Mouse (Mus musculus): ENCODE data around the gene Mob1a. TPM values are rescaled to one million over a fixed set of nuclear protein-coding genes. Genes with fewer than 3 reads are reported as not detected.

Gene Mob1a
- polyA plus RNA-seq, 1 experiment, result 16.0 TPM

- TF ChIP-seq POLR2A (IDR thresholded peaks at IDR 0.05; ENCODE audit: borderline replicate concordance, insufficient read depth, low read length) (no peak), CTCF (IDR thresholded peaks at IDR 0.05; ENCODE audit: borderline replicate concordance, insufficient read depth, low read depth, low read length) (no peak)
- no peak overlapping the region for H3K4me3 ChIP-seq (replicated peaks; ENCODE audit: insufficient read depth, low read depth, low read length)
- DNase-seq, result peak in 1 of 2 experiments; percentile 22
- H3K4me1 ChIP-seq (ENCODE audit: control insufficient read depth, insufficient read depth, low read length), result peaks cover 27% of the 10 kb centered on the region
- H3K27ac ChIP-seq (ENCODE audit: insufficient read depth, low read length), result no peak overlapping the region
- no peaks in the 10 kb centered on the region for H3K27me3 ChIP-seq (ENCODE audit: control insufficient read depth, insufficient read depth, low read length)
- 82% methylated on average over 9 of the region's 9 CpGs for WGBS
Observed at GRCm38 (mm10) chr6:83354856-83355781, 29.3 kb downstream of the Mob1a start.

GRCm38 (mm10) chr6:83356569-83357138 is 30.8 kb downstream of the Mob1a start:
- DNase-seq, result peak; percentile 82 to 89
- H3K4me3 ChIP-seq (replicated peaks; ENCODE audit: insufficient read depth, low read depth, low read length), result no peak overlapping the region
- TF ChIP-seq CTCF (IDR thresholded peaks at IDR 0.05; ENCODE audit: borderline replicate concordance, insufficient read depth, low read depth, low read length), result peak; percentile 93
- no peak for TF ChIP-seq POLR2A (IDR thresholded peaks at IDR 0.05; ENCODE audit: borderline replicate concordance, insufficient read depth, low read length)
- 17% methylated on average over 7 of the region's 7 CpGs for WGBS
- peaks cover 12% of the 10 kb centered on the region for H3K4me1 ChIP-seq (ENCODE audit: control insufficient read depth, insufficient read depth, low read length)
- H3K27ac ChIP-seq (ENCODE audit: insufficient read depth, low read length), result peak overlapping the region; percentile 10; the same call in 1 of the 2 replicates
- no peaks in the 10 kb centered on the region for H3K27me3 ChIP-seq (ENCODE audit: control insufficient read depth, insufficient read depth, low read length)

- Histone ChIP-seq H3K4me3 (replicated peaks; ENCODE audit: insufficient read depth, low read depth, low read length) (no peak overlapping the region), H3K27me3 (ENCODE audit: control insufficient read depth, insufficient read depth, low read length) (no peaks in the 10 kb centered on the region), H3K4me1 (ENCODE audit: control insufficient read depth, insufficient read depth, low read length) (peaks cover 9% of the 10 kb centered on the region), H3K27ac (ENCODE audit: insufficient read depth, low read length) (no peak overlapping the region)
- TF ChIP-seq CTCF (IDR thresholded peaks at IDR 0.05; ENCODE audit: borderline replicate concordance, insufficient read depth, low read depth, low read length) (no peak), POLR2A (IDR thresholded peaks at IDR 0.05; ENCODE audit: borderline replicate concordance, insufficient read depth, low read length) (no peak)
- WGBS, result 89% methylated on average over 10 of the region's 10 CpGs
- DNase-seq, result no peak
Observed at GRCm38 (mm10) chr6:83357436-83357835, 31.6 kb downstream of the Mob1a start.

- Histone ChIP-seq H3K27ac (ENCODE audit: insufficient read depth, low read length) (no peak overlapping the region), H3K4me3 (replicated peaks; ENCODE audit: insufficient read depth, low read depth, low read length) (no peak overlapping the region), H3K4me1 (ENCODE audit: control insufficient read depth, insufficient read depth, low read length) (peaks cover 3% of the 10 kb centered on the region), H3K27me3 (ENCODE audit: control insufficient read depth, insufficient read depth, low read length) (no peaks in the 10 kb centered on the region)
- DNase-seq, result no peak
- 81% methylated on average over 11 of the region's 11 CpGs for WGBS
- TF ChIP-seq POLR2A (IDR thresholded peaks at IDR 0.05; ENCODE audit: borderline replicate concordance, insufficient read depth, low read length) (no peak), CTCF (IDR thresholded peaks at IDR 0.05; ENCODE audit: borderline replicate concordance, insufficient read depth, low read depth, low read length) (no peak)
Observed at GRCm38 (mm10) chr6:83361523-83362248, 35.9 kb downstream of the Mob1a start.

GRCm38 (mm10) chr6:83363075-83363474 is 37.3 kb downstream of the Mob1a start:
- no peak overlapping the region for H3K27ac ChIP-seq (ENCODE audit: insufficient read depth, low read length)
- WGBS, result 56% methylated on average over 12 of the region's 12 CpGs

GRCm38 (mm10) chr6:83370316-83370965 is 44.6 kb downstream of the Mob1a start:
- Histone ChIP-seq H3K4me3 (replicated peaks; ENCODE audit: insufficient read depth, low read depth, low read length) (no peak overlapping the region), H3K4me1 (ENCODE audit: control insufficient read depth, insufficient read depth, low read length) (peaks cover 30% of the 10 kb centered on the region), H3K27ac (ENCODE audit: insufficient read depth, low read length) (peak overlapping the region; percentile 34), H3K27me3 (ENCODE audit: control insufficient read depth, insufficient read depth, low read length) (no peaks in the 10 kb centered on the region)
- no peak for TF ChIP-seq POLR2A (IDR thresholded peaks at IDR 0.05; ENCODE audit: borderline replicate concordance, insufficient read depth, low read length)
- TF ChIP-seq CTCF (IDR thresholded peaks at IDR 0.05; ENCODE audit: borderline replicate concordance, insufficient read depth, low read depth, low read length), result no peak
- DNase-seq, result peak; percentile 79 to 85
- 10% methylated on average over 21 of the region's 21 CpGs for WGBS

More at GRCm38 (mm10) chr6:83363075-83363474, 37.3 kb downstream of the Mob1a start:
- H3K4me1 ChIP-seq (ENCODE audit: control insufficient read depth, insufficient read depth, low read length), result no peaks in the 10 kb centered on the region; the same call in 1 of the 2 replicates
- H3K27me3 ChIP-seq (ENCODE audit: control insufficient read depth, insufficient read depth, low read length), result no peaks in the 10 kb centered on the region
- TF ChIP-seq CTCF (IDR thresholded peaks at IDR 0.05; ENCODE audit: borderline replicate concordance, insufficient read depth, low read depth, low read length), result no peak
- no peak overlapping the region for H3K4me3 ChIP-seq (replicated peaks; ENCODE audit: insufficient read depth, low read depth, low read length)
- DNase-seq, result peak; percentile 55 to 59

- peak; percentile 48 to 74 for DNase-seq
- TF ChIP-seq POLR2A (IDR thresholded peaks at IDR 0.05; ENCODE audit: borderline replicate concordance, insufficient read depth, low read length) (no peak), CTCF (IDR thresholded peaks at IDR 0.05; ENCODE audit: borderline replicate concordance, insufficient read depth, low read depth, low read length) (no peak)
- Histone ChIP-seq H3K4me1 (ENCODE audit: control insufficient read depth, insufficient read depth, low read length) (peaks cover 30% of the 10 kb centered on the region), H3K4me3 (replicated peaks; ENCODE audit: insufficient read depth, low read depth, low read length) (no peak overlapping the region), H3K27me3 (ENCODE audit: control insufficient read depth, insufficient read depth, low read length) (no peaks in the 10 kb centered on the region), H3K27ac (ENCODE audit: insufficient read depth, low read length) (peak overlapping the region; percentile 16; the same call in 1 of the 2 replicates)
- WGBS, result 59% methylated on average over 3 of the region's 3 CpGs
Observed at GRCm38 (mm10) chr6:83371350-83371749, 45.5 kb downstream of the Mob1a start.
